Mouse (Mus musculus): ENCODE results near the gene Capn5. TPM values are rescaled to one million over a fixed set of nuclear protein-coding genes. Genes with fewer than 3 reads are reported as not detected.

The Capn5 gene
- total RNA-seq, 2 experiments from 2014 or later = 1.7 to 1.9 TPM

- intact Hi-C loops (cut with DNase I) = no loop called here
Observed at GRCm38 (mm10) chr7:98077453-98077852, 100.6 kb downstream of the Capn5 start.

DNA sequence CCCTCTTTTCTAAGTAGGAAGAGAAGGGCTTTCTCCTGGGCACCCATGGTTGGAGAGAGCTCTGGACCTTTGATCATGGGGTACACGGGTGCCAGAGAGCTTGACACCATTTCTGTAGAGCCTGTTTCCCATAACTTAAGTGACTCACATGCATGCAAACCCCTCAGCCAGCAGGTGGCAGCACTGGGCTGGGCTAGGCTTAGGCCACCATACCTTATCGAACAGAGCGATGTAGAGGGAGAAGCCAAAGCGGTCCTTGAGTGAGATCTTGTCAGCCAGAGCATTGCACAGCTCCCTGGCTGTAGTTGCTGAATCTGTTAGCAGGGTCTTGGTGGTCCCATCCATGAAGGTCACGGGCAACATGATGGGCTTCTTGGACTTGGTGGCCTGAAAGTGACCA, 106.5 kb downstream of the Capn5 start:
- intact Hi-C loops (cut with DNase I) = loop anchor here (1.0 kb wide), 1 partner anchor 49 kb away; no protein-coding TSS in a partner anchor
- DNase-seq = peak; percentile 72 to 75

More at GRCm38 (mm10) chr7:98077453-98077852, 100.6 kb downstream of the Capn5 start:
- DNase-seq = no peak

Other genes with a start within 250 kb of the Capn5 start
- gene Myo7a, start 58.8 kb downstream of the Capn5 start, total RNA-seq (2021) = 1 to 10 TPM; 2.6 to 3.2 TPM
- under 1 TPM in 1 of 2 experiments, not detected in 1; 0.12 TPM for gene Omp, start 32.8 kb downstream of the Capn5 start, total RNA-seq (2021)
- not detected for gene B3gnt6, start 21.2 kb upstream of the Capn5 start, total RNA-seq (2021)
- 1 to 10 TPM; 4.9 to 5.3 TPM for gene Acer3, start 142.9 kb upstream of the Capn5 start, total RNA-seq (2021)
- gene Tsku, start 183.1 kb upstream of the Capn5 start, total RNA-seq (2021) = 1 to 10 TPM; 1.1 to 1.5 TPM